Comparison of ENCODE assay signal across 8 mouse cellular contexts in the genomic region with DNA sequence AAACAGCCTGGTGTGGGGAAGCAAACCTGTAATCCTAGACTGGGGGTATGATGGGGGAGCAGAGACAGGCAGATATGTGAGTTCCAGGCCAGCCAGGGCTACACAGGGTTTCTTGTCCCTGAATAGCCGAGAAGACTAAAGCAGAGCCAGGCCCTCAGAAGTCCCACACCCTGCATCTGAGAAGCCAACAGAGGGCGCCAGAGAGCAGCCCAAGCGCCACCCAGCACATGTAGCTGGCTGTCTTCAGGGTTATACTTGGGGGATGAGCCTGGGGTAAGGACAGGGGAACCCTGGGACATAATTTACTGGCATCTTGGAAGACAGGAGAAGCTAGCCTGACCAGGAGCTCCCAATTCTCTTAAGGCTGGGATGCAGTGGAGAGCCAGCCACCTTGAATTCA. TPM values are rescaled to one million over a fixed set of nuclear protein-coding genes. Genes with fewer than 3 reads are reported as not detected.
DNase-seq lines count a peak whose midpoint lies in the region; ATAC-seq and TF ChIP-seq lines count a peak whose summit lies in the region.

No protein-coding gene starts in this region.

- no peak overlapping the region for H3K4me2 ChIP-seq in CH12.LX (ENCODE audit: insufficient read depth, low read depth, poor library complexity, severe bottlenecking)
- H3K4me2 ChIP-seq in embryonic facial prominence, embryonic 11.5 days (ENCODE audit: low read depth, low read length): no peak overlapping the region
- H3K4me2 ChIP-seq in heart, embryonic 14.5 days (ENCODE audit: low read length): no peak overlapping the region
- H3K4me2 ChIP-seq in lung, postnatal 0 days (replicated peaks; ENCODE audit: low read depth, low read length): no peak overlapping the region

- peak; percentile 30 to 75; a peak in 3 of 4 replicates for TF ChIP-seq CTCF in CH12.LX (conservative IDR thresholded peaks at IDR 0.05 in 1 of 2, IDR thresholded peaks at IDR 0.05 in 1 of 2; ENCODE audit: low read depth in 2 of 2, low read length in 2 of 2)
- peak; percentile 98 for TF ChIP-seq CTCF in lung, postnatal 0 days (IDR thresholded peaks at IDR 0.05)

- peak; percentile 89 for DNase-seq in CH12.LX (ENCODE audit: extremely low read depth)
- DNase-seq in adrenal gland, postnatal 36 days: peak; percentile 83 to 87
- DNase-seq in embryonic facial prominence, embryonic 11.5 days (ENCODE audit: low spot score): peak; percentile 81
- DNase-seq in kidney, postnatal 25 days: peak; percentile 85 to 89
- peak; percentile 86 for DNase-seq in lung, postnatal 0 days (ENCODE audit: low spot score)
- peak; percentile 77 to 80 for DNase-seq in right cerebral cortex, adult 2 months (ENCODE audit: low spot score in 2 of 2)
- peak; percentile 73 for DNase-seq in urinary bladder, postnatal 25 days (ENCODE audit: low spot score)

- peaks cover 65% of the 10 kb centered on the region for H3K79me2 ChIP-seq in CH12.LX (replicated peaks; ENCODE audit: control insufficient read depth, extremely low read depth, insufficient read depth, poor library complexity, severe bottlenecking)

- 11% methylated on average over 3 of the region's 3 CpGs for WGBS in embryonic facial prominence, embryonic 11.5 days
- WGBS in heart, embryonic 14.5 days: 9% methylated on average over 3 of the region's 3 CpGs
- 5% methylated on average over 3 of the region's 3 CpGs for WGBS in lung, postnatal 0 days

- H3K4me3 ChIP-seq in CH12.LX (replicated peaks in 1 of 3; ENCODE audit: low read depth in 2 of 3, low read length in 2 of 3, poor library complexity in 1 of 3): no peak overlapping the region
- H3K4me3 ChIP-seq in embryonic facial prominence, embryonic 11.5 days (ENCODE audit: low read depth, low read length): no peak overlapping the region
- no peak overlapping the region for H3K4me3 ChIP-seq in heart, embryonic 14.5 days (ENCODE audit: control insufficient read depth in 1 of 2, insufficient read depth in 1 of 2, low read depth in 1 of 2, low read length in 2 of 2)
- H3K4me3 ChIP-seq in lung, postnatal 0 days (ENCODE audit: low read depth, low read length): no peak overlapping the region

- H3K27me3 ChIP-seq in CH12.LX (replicated peaks): no peaks in the 10 kb centered on the region
- H3K27me3 ChIP-seq in embryonic facial prominence, embryonic 11.5 days (ENCODE audit: control insufficient read depth, insufficient read depth, low read length): no peaks in the 10 kb centered on the region
- no peaks in the 10 kb centered on the region for H3K27me3 ChIP-seq in heart, embryonic 14.5 days (ENCODE audit: control insufficient read depth, insufficient read depth, low read length)
- no peaks in the 10 kb centered on the region for H3K27me3 ChIP-seq in lung, postnatal 0 days (replicated peaks; ENCODE audit: insufficient read depth, low read length)

- no peak for ATAC-seq in embryonic facial prominence, embryonic 11.5 days (replicated peaks; ENCODE audit: insufficient number of reproducible peaks, low FRiP score, low TSS enrichment, low read depth)
- ATAC-seq in heart, embryonic 14.5 days (ENCODE audit: insufficient number of reproducible peaks, insufficient read depth, low FRiP score, low read depth): no peak
- ATAC-seq in lung, postnatal 0 days: peak; percentile 69

- in situ Hi-C loops in CH12.LX (cut with MboI; ENCODE audit: low pct_ligation_motif_present, low pct_unique_long_range_greater_than_20kb, low sequenced_read_pairs): no loop called here

- peak overlapping the region; percentile 9; the same call in 1 of the 2 replicates for H3K9ac ChIP-seq in CH12.LX (ENCODE audit: insufficient read depth, low read depth)
- peak overlapping the region; percentile 13; the same call in 1 of the 2 replicates for H3K9ac ChIP-seq in embryonic facial prominence, embryonic 11.5 days (replicated peaks; ENCODE audit: low read length)
- H3K9ac ChIP-seq in heart, embryonic 14.5 days (ENCODE audit: low read length): 0 out of 2 replicates have a peak overlapping the region, but pooled peaks have one; percentile 8
- no peak overlapping the region for H3K9ac ChIP-seq in lung, postnatal 0 days (replicated peaks; ENCODE audit: low read depth)

- peak; percentile 41 for TF ChIP-seq RAD21 in CH12.LX (IDR thresholded peaks at IDR 0.05; ENCODE audit: low read depth, low read length)

- TF ChIP-seq EP300 in CH12.LX (IDR thresholded peaks at IDR 0.05; ENCODE audit: low read length): no peak
- no peak for TF ChIP-seq EP300 in lung, postnatal 0 days (IDR thresholded peaks at IDR 0.05)

- H3K9me3 ChIP-seq in CH12.LX (replicated peaks; ENCODE audit: low read length): no peaks in the 10 kb centered on the region
- H3K9me3 ChIP-seq in embryonic facial prominence, embryonic 11.5 days (replicated peaks; ENCODE audit: control insufficient read depth, low read length): no peaks in the 10 kb centered on the region
- no peaks in the 10 kb centered on the region for H3K9me3 ChIP-seq in heart, embryonic 14.5 days (ENCODE audit: control insufficient read depth, low read length)
- H3K9me3 ChIP-seq in lung, postnatal 0 days (ENCODE audit: low read length): no peaks in the 10 kb centered on the region

- dilution Hi-C loops in CH12.LX (cut with MboI; ENCODE audit: extremely low pct_ligation_motif_present, extremely low pct_unique_long_range_greater_than_20kb, low sequenced_read_pairs): no loop called here

- TF ChIP-seq POLR2A in CH12.LX (IDR thresholded peaks at IDR 0.05; ENCODE audit: low read depth, low read length): no peak; the same call in 1 of the 2 replicates

- no peak overlapping the region for H3K27ac ChIP-seq in CH12.LX (ENCODE audit: insufficient read depth, low read depth)
- no peak overlapping the region for H3K27ac ChIP-seq in embryonic facial prominence, embryonic 11.5 days (replicated peaks; ENCODE audit: low read depth, low read length)
- peak overlapping the region in 1 of 2 experiments; percentile 7; a peak in 1 of 4 replicates for H3K27ac ChIP-seq in heart, embryonic 14.5 days (replicated peaks in 1 of 2; ENCODE audit: control insufficient read depth in 1 of 2, insufficient read depth in 1 of 2, low read depth in 2 of 2, low read length in 2 of 2)
- no peak overlapping the region for H3K27ac ChIP-seq in lung, postnatal 0 days (ENCODE audit: low read length)

- H3K4me1 ChIP-seq in CH12.LX (ENCODE audit: control insufficient read depth in 1 of 2, insufficient read depth in 2 of 2): peaks cover 14 to 58% of the 10 kb centered on the region in 2 experiments
- H3K4me1 ChIP-seq in embryonic facial prominence, embryonic 11.5 days (ENCODE audit: control insufficient read depth, insufficient read depth, low read length): peaks cover 5% of the 10 kb centered on the region
- peaks cover 37 to 60% of the 10 kb centered on the region in 2 experiments for H3K4me1 ChIP-seq in heart, embryonic 14.5 days (ENCODE audit: control insufficient read depth in 2 of 2, insufficient read depth in 2 of 2, low read length in 2 of 2)
- peaks cover 3% of the 10 kb centered on the region for H3K4me1 ChIP-seq in lung, postnatal 0 days (ENCODE audit: insufficient read depth, low read depth, low read length)

- H3K36me3 ChIP-seq in CH12.LX (replicated peaks in 1 of 2; ENCODE audit: control insufficient read depth in 1 of 2, insufficient read depth in 1 of 2, low read length in 1 of 2): peaks cover 39 to 55% of the 10 kb centered on the region in 2 experiments
- H3K36me3 ChIP-seq in embryonic facial prominence, embryonic 11.5 days (replicated peaks; ENCODE audit: control insufficient read depth, insufficient read depth, low read depth, low read length): no peaks in the 10 kb centered on the region; the same call in 1 of the 2 replicates
- H3K36me3 ChIP-seq in heart, embryonic 14.5 days (ENCODE audit: control insufficient read depth, insufficient read depth, low read length): peaks cover 48% of the 10 kb centered on the region
- no peaks in the 10 kb centered on the region for H3K36me3 ChIP-seq in lung, postnatal 0 days (ENCODE audit: insufficient read depth, low read length)

TF ChIP-seq in CH12.LX, 34 proteins besides CTCF, POLR2A, EP300 and RAD21 (continues in another document):
- TF ChIP-seq NELFE (IDR thresholded peaks at IDR 0.05; ENCODE audit: low read depth, low read length) (no peak), POLR2AphosphoS2 (IDR thresholded peaks at IDR 0.05; ENCODE audit: low read depth, low read length) (no peak)

RNA-seq across cellular contexts. Expression of gene Ppil1, which starts 4.5 kb away (rescaled TPM):
- total RNA-seq in CH12.LX (2012; rRNA removed) (97.2 and 123 TPM in 2 replicates), CH12.LX (2014; rRNA removed) (135 and 143 TPM in 2 replicates)
- 107 and 110 TPM in 2 replicates for polyA plus RNA-seq in CH12.LX (2012; ENCODE audit: insufficient read length, low read depth)
- total RNA-seq in adrenal gland, postnatal 36 days (2021): 10 to 100 TPM; 20.4 to 25.3 TPM
- 177 and 196 TPM in 2 replicates for polyA plus RNA-seq in embryonic facial prominence, embryonic 11.5 days (2014; fragmentation: Nextera tagmentation; extraction: Ambion mirVana)
- polyA plus RNA-seq in heart, embryonic 14.5 days (2014; fragmentation: Nextera tagmentation; extraction: Ambion mirVana): 98.2 and 106 TPM in 2 replicates
- polyA plus RNA-seq in lung, postnatal 0 days (2015; fragmentation: Nextera tagmentation; extraction: Ambion mirVana): 39.7 and 44.5 TPM in 2 replicates

RNA-seq across cellular contexts. Expression of gene BC004004, which starts 9.1 kb away (rescaled TPM):
- total RNA-seq in CH12.LX (2012; rRNA removed): 69.1 and 75.1 TPM in 2 replicates
- 86.1 and 89.1 TPM in 2 replicates for total RNA-seq in CH12.LX (2014; rRNA removed)
- polyA plus RNA-seq in CH12.LX (2012; ENCODE audit: insufficient read length, low read depth): 60.4 and 67.9 TPM in 2 replicates
- total RNA-seq in adrenal gland, postnatal 36 days (2021): 100 to 1,000 TPM; 112 to 130 TPM
- 55.1 and 55.4 TPM in 2 replicates for polyA plus RNA-seq in embryonic facial prominence, embryonic 11.5 days (2014; fragmentation: Nextera tagmentation; extraction: Ambion mirVana)
- 106 and 112 TPM in 2 replicates for polyA plus RNA-seq in heart, embryonic 14.5 days (2014; fragmentation: Nextera tagmentation; extraction: Ambion mirVana)
- 105 and 109 TPM in 2 replicates for polyA plus RNA-seq in lung, postnatal 0 days (2015; fragmentation: Nextera tagmentation; extraction: Ambion mirVana)

RNA-seq across cellular contexts. Expression of gene Cpne5, which starts 21.5 kb away (rescaled TPM):
- total RNA-seq in CH12.LX (2012; rRNA removed) (0.50 and 1.3 TPM in 2 replicates), CH12.LX (2014; rRNA removed) (0.68 and 0.74 TPM in 2 replicates)
- 1.4 and 1.9 TPM in 2 replicates for polyA plus RNA-seq in CH12.LX (2012; ENCODE audit: insufficient read length, low read depth)
- under 1 TPM; 0.17 to 0.76 TPM for total RNA-seq in adrenal gland, postnatal 36 days (2021)
- 4.5 TPM in 2 replicates for polyA plus RNA-seq in embryonic facial prominence, embryonic 11.5 days (2014; fragmentation: Nextera tagmentation; extraction: Ambion mirVana)
- polyA plus RNA-seq in heart, embryonic 14.5 days (2014; fragmentation: Nextera tagmentation; extraction: Ambion mirVana): 21.4 and 28.8 TPM in 2 replicates
- 0.57 and 0.63 TPM in 2 replicates for polyA plus RNA-seq in lung, postnatal 0 days (2015; fragmentation: Nextera tagmentation; extraction: Ambion mirVana)

RNA-seq across cellular contexts. Expression of gene Pi16, which starts 58.0 kb away (rescaled TPM):
- total RNA-seq in CH12.LX (2012; rRNA removed) (0.13 TPM in 1 of 2 replicates, not detected in the other), CH12.LX (2014; rRNA removed) (not detected in 2 replicates)
- polyA plus RNA-seq in CH12.LX (2012; ENCODE audit: insufficient read length, low read depth): not detected in 2 replicates
- total RNA-seq in adrenal gland, postnatal 36 days (2021): 10 to 100 TPM; 29.3 to 50.8 TPM
- polyA plus RNA-seq in embryonic facial prominence, embryonic 11.5 days (2014; fragmentation: Nextera tagmentation; extraction: Ambion mirVana): 0.32 and 0.56 TPM in 2 replicates
- polyA plus RNA-seq in heart, embryonic 14.5 days (2014; fragmentation: Nextera tagmentation; extraction: Ambion mirVana): 0.77 and 1.1 TPM in 2 replicates
- polyA plus RNA-seq in lung, postnatal 0 days (2015; fragmentation: Nextera tagmentation; extraction: Ambion mirVana): 2.2 and 2.8 TPM in 2 replicates
